Mouse (Mus musculus) lung, postnatal 0 days (tissue): ENCODE measurements at regions not wholly inside any gene's neighbourhood (a gene's known extent, or its start where the extent isn't known, plus 50 kb on each side); places are given as distances from the start of the nearest gene placed in this dataset.

ENCODE experiments used
- CTCF ChIP-seq: IDR thresholded peaks from 2 replicates; pipeline ENCODE4 v1.5.1; 2016; ENCODE audit warnings: antibody characterized with exemption, mild to moderate bottlenecking
- EP300 ChIP-seq: IDR thresholded peaks from 2 replicates; pipeline ENCODE4 v1.6.1; 2016; ENCODE audit warnings: antibody characterized with exemption, mild to moderate bottlenecking, control low read depth

DNA sequence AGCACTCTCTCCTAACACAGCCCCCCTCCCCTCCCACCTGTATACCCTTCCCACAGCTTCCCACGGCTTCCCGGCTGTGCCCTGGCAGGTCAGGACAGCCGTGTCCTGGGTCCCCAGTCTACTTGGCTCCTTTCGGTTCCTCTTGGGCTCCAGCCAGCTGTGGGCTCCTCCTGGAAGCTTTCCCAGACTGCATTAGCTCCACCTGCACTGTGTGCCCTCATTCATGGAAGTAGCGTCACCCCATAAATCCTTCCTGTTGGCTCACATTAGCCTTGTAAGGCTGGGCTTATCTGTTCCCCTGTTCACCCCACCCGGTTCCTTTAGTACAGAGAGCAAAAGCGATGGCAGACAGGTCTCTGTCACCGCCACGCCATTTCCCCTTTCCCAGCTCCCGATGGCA, 188.7 kb downstream of the Cdc5l start:
- TF ChIP-seq CTCF = no peak
- TF ChIP-seq EP300 = no peak
